Mouse (Mus musculus) hindbrain, embryonic 10.5 days (tissue): Measurements from ENCODE around the gene Zzz3. TPM values are rescaled to one million over a fixed set of nuclear protein-coding genes. Genes with fewer than 3 reads are reported as not detected.

Source experiments
- DNase-seq: peaks from one replicate; pipeline ENCODE4 v3.0.0-alpha.2; 2017; ENCODE audit warnings: low spot score
- H3K27ac ChIP-seq: fragments of 300-500 bp; sonication (generic); 2 replicates; pipeline ENCODE4 v1.5.1; 2016; ENCODE audit warnings: mild to moderate bottlenecking, moderate library complexity
- H3K27me3 ChIP-seq: fragments of 300-500 bp; sonication (generic); 2 replicates; pipeline ENCODE4 v1.6.1; 2016; ENCODE audit warnings: mild to moderate bottlenecking; ENCODE audit not compliant: poor library complexity, insufficient read depth, severe bottlenecking
- H3K36me3 ChIP-seq: fragments of 300-500 bp; sonication (generic); 2 replicates; pipeline ENCODE4 v1.6.1; 2016; ENCODE audit warnings: mild to moderate bottlenecking, moderate library complexity
- H3K4me1 ChIP-seq: fragments of 300-500 bp; sonication (generic); replicated peaks from 2 replicates; pipeline ENCODE4 v1.6.1; 2016; ENCODE audit warnings: mild to moderate bottlenecking
- H3K4me3 ChIP-seq: fragments of 300-500 bp; sonication (generic); 2 replicates; pipeline ENCODE4 v1.5.1; 2016; ENCODE audit warnings: mild to moderate bottlenecking, moderate library complexity
- H3K9me3 ChIP-seq: fragments of 300-500 bp; sonication (generic); 2 replicates; pipeline ENCODE4 v1.6.1; 2016; ENCODE audit warnings: mild to moderate bottlenecking, moderate library complexity
- WGBS: fragments of 180-500 bp; shearing (Covaris S2); methylation state at CpG from one replicate; pipeline ENCODE4 v1.1.7; 2016; 5-methylcytosine and 5-hydroxymethylcytosine counted together
- polyA plus RNA-seq: library from polyadenylated mRNA; unstranded; fragments of >200 nt; fragmentation: Nextera tagmentation; extraction: Ambion mirVana; gene quantifications from 2 replicates; pipeline ENCODE4 v1.2.1, GENCODE M21; 2016

Zzz3 gene
- 41.3 and 54.3 TPM in 2 replicates for polyA plus RNA-seq

DNA sequence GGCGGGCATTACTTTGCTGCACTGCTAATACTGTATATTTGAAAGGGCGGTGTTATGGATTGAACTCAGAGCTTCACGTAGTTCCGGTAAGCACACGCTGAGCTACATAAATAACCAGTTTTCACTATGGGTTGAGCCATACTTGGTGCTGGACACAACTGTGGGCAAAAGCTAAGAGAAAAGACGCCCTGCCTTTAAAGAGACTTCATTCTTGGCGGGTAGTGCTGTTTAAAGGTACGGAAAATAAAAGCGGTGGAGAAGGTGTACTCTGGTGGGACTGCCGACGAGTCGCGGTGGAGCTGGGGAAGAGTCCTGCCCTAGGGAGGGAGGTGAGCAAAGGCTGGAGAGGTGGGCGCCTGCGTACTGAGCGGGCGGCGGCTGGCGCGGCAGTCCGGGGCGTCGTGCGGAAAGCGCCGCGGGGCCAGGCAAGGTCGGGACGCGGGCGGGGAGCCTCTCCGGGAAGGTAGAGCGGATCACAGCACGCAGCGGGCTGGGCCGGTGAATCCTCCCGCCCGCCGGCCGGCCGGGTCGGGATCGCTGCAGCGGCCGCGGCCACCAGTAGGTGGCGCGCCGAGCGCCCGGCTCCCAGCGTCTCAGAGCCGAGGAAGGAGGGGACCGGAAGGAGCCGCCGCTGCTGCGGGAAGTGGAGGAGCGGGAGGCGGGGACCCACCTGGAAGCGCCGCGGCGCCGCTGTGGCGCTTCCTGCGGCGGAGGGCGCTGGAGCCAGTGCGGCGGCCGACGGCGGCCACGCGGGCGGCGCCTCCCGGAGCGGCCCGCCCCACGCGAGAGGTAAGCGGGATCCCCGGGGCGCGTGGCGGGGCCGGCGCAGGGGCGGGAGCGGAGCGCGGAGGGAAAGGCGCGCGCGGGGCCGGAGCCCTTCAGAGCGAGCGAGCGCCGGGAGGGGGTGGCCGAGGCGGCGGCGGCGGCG, at the start of gene Zzz3:
Gene Zzz3 (plus strand): TSS at position 124 of the 928 bp plus-strand sequence.
- peak within 1 kb of the TSS; percentile 73 for H3K4me3 ChIP-seq
- peak; percentile 90 for DNase-seq
- no peaks in the 10 kb centered on the region for H3K9me3 ChIP-seq
- H3K36me3 ChIP-seq, result peaks cover 38% of the 10 kb centered on the region
- H3K27me3 ChIP-seq, result no peaks in the 10 kb centered on the region
- peak within 1 kb of the TSS; percentile 99 for H3K27ac ChIP-seq
- under 1% methylated on average over 107 of the region's 108 CpGs for WGBS
- peaks cover 27% of the 10 kb centered on the region for H3K4me1 ChIP-seq

DNA sequence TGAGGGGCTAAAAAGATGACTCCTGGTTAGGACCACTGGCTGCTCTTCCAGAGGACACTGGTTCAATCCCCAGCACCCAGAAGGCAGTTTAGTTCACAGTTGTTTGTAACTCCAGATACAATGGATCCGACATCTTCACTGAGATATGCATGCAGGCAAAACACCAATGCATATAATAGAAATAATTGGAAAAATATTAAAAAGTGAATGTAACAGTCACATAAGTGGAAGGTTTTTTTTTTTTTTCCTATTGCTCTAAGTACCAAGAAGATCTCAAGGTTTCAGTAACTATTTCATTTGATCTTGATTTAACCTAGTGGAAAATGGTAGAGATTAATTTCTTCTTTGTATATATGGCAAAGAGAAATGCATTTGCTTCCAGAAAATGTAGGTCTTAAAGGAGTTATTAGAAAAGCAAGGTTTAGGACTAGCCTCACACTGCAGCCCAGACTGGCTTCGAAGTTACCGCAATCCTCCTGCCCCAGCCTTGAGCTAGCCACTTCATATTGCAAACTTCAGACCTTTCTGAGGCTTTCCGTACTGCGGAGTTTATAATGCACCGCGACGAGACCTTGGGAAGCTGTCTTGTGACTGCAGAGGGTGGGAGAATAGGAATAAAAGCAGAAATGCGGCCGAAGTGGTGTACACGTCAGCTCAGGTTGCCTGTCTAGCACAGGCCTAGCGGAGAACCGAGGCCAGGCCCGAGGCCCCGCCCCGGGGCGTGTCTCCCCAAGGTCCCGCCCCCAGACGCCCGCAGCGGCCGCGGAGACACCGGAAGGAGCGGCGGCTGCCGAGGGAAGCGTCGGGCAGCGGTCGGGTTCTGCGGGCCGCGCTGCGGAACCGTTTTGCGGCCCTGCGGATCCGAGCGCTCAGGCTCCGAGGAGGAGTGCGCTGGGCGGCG, 49.3 kb upstream of the Zzz3 start, which contains the start of gene Usp33:
Gene Usp33 (plus strand): TSS at position 747 of the 901 bp plus-strand sequence.
- H3K36me3 ChIP-seq, result peaks cover 10% of the 10 kb centered on the region
- 0 out of 2 replicates have a peak, but pooled peaks cover 5% of the 10 kb centered on the region for H3K27me3 ChIP-seq
- H3K27ac ChIP-seq, result peak within 1 kb of the TSS; percentile 91
- peaks cover 27% of the 10 kb centered on the region for H3K4me1 ChIP-seq
- 5% methylated on average over 44 of the region's 44 CpGs for WGBS
- peak within 1 kb of the TSS; percentile 77 for H3K4me3 ChIP-seq
- no peaks in the 10 kb centered on the region for H3K9me3 ChIP-seq
- DNase-seq, result peak; percentile 91

DNA sequence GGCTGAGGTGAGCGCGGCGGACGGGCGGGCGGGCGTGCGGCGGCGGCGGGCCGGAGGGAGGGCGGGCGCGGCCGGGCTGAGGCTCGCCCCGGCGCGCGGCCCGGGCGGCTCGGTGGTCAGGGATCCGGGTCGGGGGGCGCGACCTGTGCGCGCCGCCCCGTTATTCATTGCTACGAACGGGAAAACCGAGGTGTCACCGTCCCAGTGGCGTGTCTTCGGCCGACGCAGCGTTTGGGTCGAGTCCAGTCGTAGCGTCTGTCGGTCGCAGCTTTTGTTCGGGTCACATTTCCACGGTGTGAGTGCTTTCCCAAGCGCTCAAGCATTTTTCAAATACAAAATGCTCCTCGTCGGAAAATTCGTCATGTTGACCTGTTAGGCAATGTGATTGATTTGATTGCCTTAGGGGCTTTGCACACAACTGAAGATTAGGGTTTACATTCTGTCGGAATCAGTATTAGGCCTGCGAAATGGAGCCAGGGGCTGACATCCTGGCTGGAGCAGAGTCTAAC, 48.6 kb upstream of the Zzz3 start:
- Histone ChIP-seq H3K4me3 (peak overlapping the region; percentile 77), H3K27ac (peak overlapping the region; percentile 91), H3K36me3 (peaks cover 10% of the 10 kb centered on the region), H3K9me3 (no peaks in the 10 kb centered on the region), H3K27me3 (0 out of 2 replicates have a peak, but pooled peaks cover 5% of the 10 kb centered on the region), H3K4me1 (peaks cover 32% of the 10 kb centered on the region)
- no peak for DNase-seq
- WGBS, result under 1% methylated on average over 54 of the region's 54 CpGs

DNA sequence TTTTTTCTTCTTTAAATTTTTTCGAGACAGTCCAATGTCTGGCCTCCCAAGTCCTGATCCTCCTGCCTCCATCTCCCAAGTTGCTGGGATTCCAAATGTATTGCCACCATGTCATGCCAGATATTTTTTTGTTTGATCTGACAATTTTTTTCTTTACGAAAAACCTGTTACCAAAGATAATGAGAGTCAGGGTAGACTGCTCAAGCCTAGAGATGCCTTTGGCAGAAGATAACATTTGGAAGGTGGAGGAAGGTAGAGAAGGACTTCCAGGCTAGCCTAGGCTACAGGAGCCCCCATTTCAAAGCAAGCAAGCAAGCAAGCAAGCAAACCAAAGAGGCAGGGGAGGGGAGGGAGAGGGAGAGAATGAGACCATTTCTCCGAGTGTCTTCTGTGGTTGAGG, 48.0 kb upstream of the Zzz3 start:
- DNase-seq, result no peak
- 56% methylated on average over 3 of the region's 3 CpGs for WGBS
- H3K4me1 ChIP-seq, result peaks cover 32% of the 10 kb centered on the region
- no peaks in the 10 kb centered on the region for H3K9me3 ChIP-seq
- H3K36me3 ChIP-seq, result peaks cover 10% of the 10 kb centered on the region
- H3K4me3 ChIP-seq, result peak overlapping the region; percentile 77
- H3K27ac ChIP-seq, result peak overlapping the region; percentile 91
- H3K27me3 ChIP-seq, result 0 out of 2 replicates have a peak, but pooled peaks cover 5% of the 10 kb centered on the region

DNA sequence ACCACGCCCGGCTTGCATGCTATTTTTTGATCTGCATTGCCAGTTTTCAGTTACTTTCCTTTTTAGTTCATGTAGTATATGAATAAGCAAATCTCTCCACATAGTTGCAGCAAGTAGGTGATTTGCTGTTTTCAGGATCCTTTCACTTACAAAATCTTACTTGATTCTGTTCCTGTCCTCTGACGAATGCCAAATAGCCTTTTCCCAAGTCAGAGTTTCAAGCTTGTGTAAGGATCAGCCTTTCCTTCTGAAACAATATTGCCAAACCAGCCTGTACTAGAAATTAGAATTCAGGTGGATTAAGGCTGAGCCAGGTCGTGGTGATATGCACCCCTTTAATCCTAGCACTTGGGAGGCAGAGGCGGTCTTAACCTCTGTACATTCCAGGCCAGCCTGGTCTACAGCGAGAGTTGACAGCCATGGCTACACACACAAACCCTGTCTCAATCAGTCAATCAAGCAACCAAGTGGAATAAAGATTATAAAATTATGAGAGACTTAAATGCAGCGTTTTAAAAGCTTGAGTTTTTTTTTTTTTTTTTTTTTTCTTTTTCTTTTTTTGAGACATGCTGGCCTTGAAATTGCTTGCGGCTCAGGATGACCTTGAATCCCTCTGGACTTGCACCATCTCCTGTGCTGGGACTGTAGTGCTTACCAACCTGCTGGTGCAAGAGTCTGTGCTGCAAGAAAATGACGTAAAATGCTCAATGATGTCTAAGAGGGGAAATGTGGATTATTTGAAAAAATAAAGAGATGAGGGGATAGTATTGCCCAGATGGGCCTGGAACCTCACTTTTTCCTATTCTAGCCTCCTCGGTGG, 47.1 kb upstream of the Zzz3 start:
- Histone ChIP-seq H3K4me3 (no peak overlapping the region), H3K9me3 (no peaks in the 10 kb centered on the region), H3K27ac (no peak overlapping the region), H3K36me3 (peaks cover 10% of the 10 kb centered on the region), H3K4me1 (peaks cover 32% of the 10 kb centered on the region), H3K27me3 (0 out of 2 replicates have a peak, but pooled peaks cover 5% of the 10 kb centered on the region)
- WGBS, result 92% methylated on average over 10 of the region's 10 CpGs
- DNase-seq, result no peak

DNA sequence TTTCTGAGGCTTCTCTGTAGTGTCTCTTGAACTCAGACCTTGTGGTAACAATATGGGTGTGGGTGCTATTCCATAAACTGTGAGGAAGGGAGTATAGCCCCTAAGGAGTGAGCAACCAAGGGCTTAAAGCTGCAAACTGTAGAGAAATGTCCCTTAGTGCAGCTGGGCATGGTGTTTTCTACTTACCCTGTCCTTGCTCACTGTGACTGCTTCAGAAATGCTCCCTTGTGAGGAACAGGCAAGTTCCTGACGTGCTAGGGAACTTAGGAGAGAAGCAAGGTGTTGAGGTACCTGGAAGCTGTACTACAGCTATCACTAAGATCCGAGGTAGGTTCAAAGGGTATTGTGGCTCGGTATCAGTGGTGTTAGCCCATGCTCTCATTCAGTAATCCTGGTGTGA, 44.8 kb upstream of the Zzz3 start:
- H3K4me1 ChIP-seq, result peaks cover 34% of the 10 kb centered on the region
- H3K4me3 ChIP-seq, result no peak overlapping the region
- no peak overlapping the region for H3K27ac ChIP-seq
- WGBS, result 88% methylated on average over 3 of the region's 3 CpGs
- H3K27me3 ChIP-seq, result 0 out of 2 replicates have a peak, but pooled peaks cover 2% of the 10 kb centered on the region
- DNase-seq, result no peak
- H3K9me3 ChIP-seq, result no peaks in the 10 kb centered on the region
- peaks cover 10% of the 10 kb centered on the region for H3K36me3 ChIP-seq

DNA sequence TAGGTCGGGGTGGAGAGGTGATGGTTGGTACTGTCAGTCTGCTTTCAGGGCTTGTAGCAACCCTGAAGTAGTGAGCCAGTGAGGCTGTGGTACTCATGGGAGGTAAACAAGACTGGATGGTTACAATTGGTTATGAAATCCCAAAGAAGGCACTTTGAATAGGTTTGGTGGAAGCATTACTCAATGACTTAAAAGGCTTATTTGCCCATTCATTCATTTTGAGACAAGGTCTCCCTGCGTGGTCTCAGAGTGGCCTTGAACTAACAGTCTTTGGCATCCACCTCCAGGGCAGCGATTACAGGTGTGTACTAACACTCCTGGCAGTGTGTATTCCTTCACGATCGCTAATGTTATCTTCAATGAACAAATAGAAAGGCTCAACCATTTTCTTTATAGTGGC, 44.3 kb upstream of the Zzz3 start:
- DNase-seq, result no peak
- WGBS, result 93% methylated on average over 5 of the region's 5 CpGs
- H3K4me3 ChIP-seq, result no peak overlapping the region

DNA sequence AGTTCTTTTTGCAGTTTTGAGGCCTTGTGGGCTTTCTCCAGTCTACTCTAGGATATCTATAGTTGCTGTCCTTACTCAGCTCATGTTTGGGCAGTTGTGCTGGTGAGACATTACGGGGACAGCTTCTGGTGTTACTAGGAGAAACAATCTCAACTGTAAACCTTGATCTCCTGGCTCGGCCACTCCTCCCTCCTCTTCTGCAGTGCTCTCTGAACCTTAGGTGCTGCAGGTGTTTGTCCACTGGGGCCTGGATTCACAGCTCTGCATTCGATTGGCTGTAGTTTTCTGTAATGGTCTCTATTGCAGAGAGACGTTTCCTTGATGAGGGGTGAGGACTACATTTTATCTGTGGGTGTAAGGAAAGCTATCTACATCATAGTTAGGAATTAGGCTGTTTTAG, 43.0 kb upstream of the Zzz3 start:
- DNase-seq, result no peak
- peaks cover 31% of the 10 kb centered on the region for H3K4me1 ChIP-seq
- peaks cover 10% of the 10 kb centered on the region for H3K36me3 ChIP-seq
- H3K27ac ChIP-seq, result no peak overlapping the region
- no peak overlapping the region for H3K4me3 ChIP-seq
- 89% methylated on average over 4 of the region's 4 CpGs for WGBS
- no peaks in the 10 kb centered on the region for H3K27me3 ChIP-seq
- no peaks in the 10 kb centered on the region for H3K9me3 ChIP-seq

More for the DNA sequence above, 44.3 kb upstream of the Zzz3 start:
- Histone ChIP-seq H3K9me3 (no peaks in the 10 kb centered on the region), H3K36me3 (peaks cover 10% of the 10 kb centered on the region), H3K27me3 (no peaks in the 10 kb centered on the region), H3K27ac (no peak overlapping the region), H3K4me1 (peaks cover 36% of the 10 kb centered on the region)

DNA sequence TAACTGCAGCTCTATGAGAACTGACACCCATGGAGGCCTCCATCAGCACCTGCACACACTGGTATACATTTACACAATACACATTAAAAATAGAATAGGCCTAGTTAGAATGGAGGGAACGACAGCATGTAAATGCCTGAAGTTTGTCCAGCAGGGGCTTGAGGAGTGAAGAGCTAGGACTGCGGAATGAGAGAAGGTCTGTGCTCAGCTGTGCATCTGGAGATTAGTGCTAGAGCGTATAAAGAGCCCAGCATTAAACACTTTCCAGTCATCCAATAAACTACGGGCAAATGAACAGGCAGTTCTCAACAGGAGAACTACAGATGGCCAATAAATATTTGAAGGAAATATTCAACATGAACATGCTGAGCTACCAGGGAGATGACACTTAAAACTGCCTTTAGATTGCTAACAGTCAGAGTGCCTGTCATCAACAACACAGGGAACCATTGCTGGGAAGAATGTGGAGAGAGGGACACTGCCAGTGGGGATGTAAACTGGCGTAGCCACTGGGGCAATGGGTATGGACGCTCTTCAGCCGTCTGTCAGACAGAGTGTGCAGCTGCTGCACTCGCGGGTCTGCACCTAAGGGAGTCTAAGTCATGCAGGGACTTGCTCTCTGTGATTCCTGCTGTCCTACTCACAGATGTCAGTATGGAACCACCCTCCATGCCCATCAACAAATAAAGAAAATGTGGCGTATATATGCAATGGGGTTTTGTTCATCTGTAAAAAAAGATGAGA, 41.7 kb upstream of the Zzz3 start:
- Histone ChIP-seq H3K36me3 (peaks cover 10% of the 10 kb centered on the region), H3K9me3 (no peaks in the 10 kb centered on the region), H3K4me3 (no peak overlapping the region), H3K27me3 (no peaks in the 10 kb centered on the region), H3K27ac (no peak overlapping the region), H3K4me1 (peaks cover 28% of the 10 kb centered on the region)
- WGBS, result 86% methylated on average over 10 of the region's 10 CpGs
- no peak for DNase-seq

DNA sequence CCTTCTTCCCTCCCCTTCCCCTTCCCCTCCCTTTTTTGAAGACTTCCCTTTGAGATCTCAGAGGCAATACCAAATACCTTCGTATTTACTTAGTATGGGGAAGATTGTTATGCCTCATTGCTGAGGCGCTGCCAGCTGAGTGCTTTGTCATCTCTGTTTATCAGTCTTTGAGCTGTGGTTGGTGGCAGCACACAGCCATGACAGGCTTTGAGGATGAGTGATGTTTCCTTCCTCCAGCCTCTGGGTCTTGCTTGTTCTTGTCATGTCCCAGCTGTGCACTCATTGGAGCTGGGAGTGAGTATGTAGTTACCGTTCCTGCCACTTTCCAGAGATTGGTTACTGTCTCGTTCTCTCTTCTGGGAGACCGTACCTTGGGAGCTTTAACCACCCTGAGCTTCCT, 39.9 kb upstream of the Zzz3 start:
- Histone ChIP-seq H3K36me3 (peaks cover 17% of the 10 kb centered on the region), H3K4me1 (peaks cover 20% of the 10 kb centered on the region), H3K27me3 (no peaks in the 10 kb centered on the region), H3K9me3 (no peaks in the 10 kb centered on the region), H3K27ac (no peak overlapping the region), H3K4me3 (no peak overlapping the region)
- no peak for DNase-seq
- 62% methylated on average over 5 of the region's 5 CpGs for WGBS

DNA sequence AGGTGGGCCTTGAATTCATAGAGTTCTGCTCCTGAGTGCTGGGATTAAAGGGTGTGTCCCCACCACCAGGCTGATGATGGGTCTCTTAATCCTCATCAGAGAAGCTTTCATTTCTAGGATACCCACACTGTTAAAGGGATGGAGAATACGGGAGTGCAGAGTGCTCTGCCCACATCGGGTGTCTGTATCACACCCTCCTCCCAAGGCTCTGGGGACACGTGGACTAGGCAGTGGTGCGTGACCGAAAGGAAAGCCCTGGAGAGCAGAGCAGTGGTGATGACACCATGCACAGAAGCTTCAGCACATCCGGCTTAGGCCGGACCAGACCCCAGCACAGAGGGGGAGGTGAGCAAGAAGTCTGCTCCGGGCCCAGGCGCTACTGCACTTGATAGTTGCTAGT, 38.5 kb upstream of the Zzz3 start:
- no peak for DNase-seq
- Histone ChIP-seq H3K4me1 (peaks cover 9% of the 10 kb centered on the region), H3K36me3 (peaks cover 31% of the 10 kb centered on the region), H3K27ac (no peak overlapping the region), H3K9me3 (no peaks in the 10 kb centered on the region), H3K27me3 (no peaks in the 10 kb centered on the region), H3K4me3 (no peak overlapping the region)
- WGBS, result 79% methylated on average over 9 of the region's 9 CpGs
